Mouse (Mus musculus) midbrain, embryonic 15.5 days (tissue): ENCODE results near the gene Gata3. TPM values are rescaled to one million over a fixed set of nuclear protein-coding genes. Genes with fewer than 3 reads are reported as not detected.

Experiments used
- ATAC-seq: fragments of 200-750 bp; cut with Nextera tagmentation; replicated peaks from 2 replicates; pipeline ENCODE4 v1.8.0; 2017; ENCODE audit warnings: moderate TSS enrichment
- H3K27ac ChIP-seq: fragments of 300-500 bp; sonication (generic); 2 replicates; pipeline ENCODE4 v1.5.1; 2015; ENCODE audit warnings: mild to moderate bottlenecking, inconsistent platforms
- H3K27me3 ChIP-seq: fragments of 300-500 bp; sonication (generic); replicated peaks from 2 replicates; pipeline ENCODE4 v1.6.1; 2015; ENCODE audit warnings: inconsistent platforms
- H3K36me3 ChIP-seq: fragments of 300-500 bp; sonication (generic); replicated peaks from 2 replicates; pipeline ENCODE4 v1.6.1; 2015; ENCODE audit warnings: inconsistent platforms
- H3K4me1 ChIP-seq: fragments of 300-500 bp; sonication (generic); 2 replicates; pipeline ENCODE4 v1.6.1; 2015; ENCODE audit warnings: inconsistent platforms
- H3K4me2 ChIP-seq: fragments of 300-500 bp; sonication (generic); 2 replicates; pipeline ENCODE4 v1.6.1; 2015; ENCODE audit warnings: inconsistent platforms, mild to moderate bottlenecking, moderate library complexity
- H3K4me3 ChIP-seq: fragments of 300-500 bp; sonication (generic); 2 replicates; pipeline ENCODE4 v1.5.1; 2015; ENCODE audit warnings: mild to moderate bottlenecking, inconsistent platforms
- H3K9ac ChIP-seq: fragments of 300-500 bp; sonication (generic); 2 replicates; pipeline ENCODE4 v1.6.1; 2015; ENCODE audit warnings: mild to moderate bottlenecking, inconsistent platforms
- H3K9me3 ChIP-seq: fragments of 300-500 bp; sonication (generic); 2 replicates; pipeline ENCODE4 v1.6.1; 2016; ENCODE audit warnings: inconsistent platforms
- WGBS: fragments of 180-500 bp; shearing (Covaris S2); methylation state at CpG from one replicate; pipeline ENCODE4 v1.1.7; 2015; ENCODE audit warnings: mixed read lengths; 5-methylcytosine and 5-hydroxymethylcytosine counted together
- polyA plus RNA-seq: library from polyadenylated mRNA; unstranded; fragments of >200 nt; fragmentation: Nextera tagmentation; extraction: Ambion mirVana; gene quantifications from 2 replicates; pipeline ENCODE4 v1.2.1, GENCODE M21; 2015

The Gata3 gene
- polyA plus RNA-seq: 99.1 and 116 TPM in 2 replicates

GRCm38 (mm10) chr2:9889651-9890183 is at the start of gene Gata3:
Gene Gata3, minus strand, starts transcription at chr2:9890034.
- Histone ChIP-seq H3K36me3 (no peaks in the 10 kb centered on the region), H3K4me2 (peak within 1 kb of the TSS; percentile 67), H3K9ac (no peak within 1 kb of the TSS; the same call in 1 of the 2 replicates), H3K9me3 (no peaks in the 10 kb centered on the region), H3K27me3 (peaks cover 73% of the 10 kb centered on the region), H3K4me3 (peak within 1 kb of the TSS; percentile 32), H3K4me1 (no peaks in the 10 kb centered on the region; the same call in 1 of the 2 replicates), H3K27ac (peak within 1 kb of the TSS; percentile 14)
- WGBS: 1% methylated on average over 23 of the region's 23 CpGs
- ATAC-seq: no peak

- Histone ChIP-seq H3K9ac (no peak overlapping the region), H3K36me3 (no peaks in the 10 kb centered on the region), H3K27ac (no peak overlapping the region), H3K4me2 (no peak overlapping the region), H3K4me3 (no peak overlapping the region), H3K27me3 (no peaks in the 10 kb centered on the region), H3K9me3 (no peaks in the 10 kb centered on the region), H3K4me1 (no peaks in the 10 kb centered on the region)
- no peak for ATAC-seq
- 96% methylated on average over 4 of the region's 4 CpGs for WGBS
These were observed 49.4 kb upstream of the Gata3 start for GRCm38 (mm10) chr2:9939250-9939649.

- H3K9me3 ChIP-seq: no peaks in the 10 kb centered on the region
- no peak overlapping the region for H3K4me2 ChIP-seq
- ATAC-seq: no peak
- no peak overlapping the region for H3K9ac ChIP-seq
- H3K4me3 ChIP-seq: no peak overlapping the region
- H3K4me1 ChIP-seq: no peaks in the 10 kb centered on the region
- H3K27me3 ChIP-seq: no peaks in the 10 kb centered on the region
- H3K27ac ChIP-seq: no peak overlapping the region
- no peaks in the 10 kb centered on the region for H3K36me3 ChIP-seq
- 14% methylated on average over 1 of the region's 1 CpGs for WGBS
These were observed 46.1 kb upstream of the Gata3 start for GRCm38 (mm10) chr2:9935965-9936364.

GRCm38 (mm10) chr2:9926905-9927283 is 37.1 kb upstream of the Gata3 start:
- H3K27me3 ChIP-seq: no peaks in the 10 kb centered on the region
- H3K9me3 ChIP-seq: no peaks in the 10 kb centered on the region
- no peak overlapping the region for H3K9ac ChIP-seq
- peaks cover 5% of the 10 kb centered on the region for H3K4me1 ChIP-seq
- WGBS: 68% methylated on average over 4 of the region's 4 CpGs
- H3K4me2 ChIP-seq: no peak overlapping the region
- ATAC-seq: no peak
- H3K4me3 ChIP-seq: no peak overlapping the region
- H3K36me3 ChIP-seq: no peaks in the 10 kb centered on the region
- H3K27ac ChIP-seq: no peak overlapping the region

GRCm38 (mm10) chr2:9926194-9926904 is 36.5 kb upstream of the Gata3 start:
- Histone ChIP-seq H3K4me3 (no peak overlapping the region), H3K9me3 (no peaks in the 10 kb centered on the region), H3K36me3 (no peaks in the 10 kb centered on the region), H3K4me2 (no peak overlapping the region), H3K9ac (no peak overlapping the region), H3K27me3 (no peaks in the 10 kb centered on the region), H3K4me1 (peaks cover 5% of the 10 kb centered on the region), H3K27ac (no peak overlapping the region)
- WGBS: 43% methylated on average over 7 of the region's 7 CpGs
- ATAC-seq: no peak

GRCm38 (mm10) chr2:9918691-9919471 is 29.0 kb upstream of the Gata3 start:
- Histone ChIP-seq H3K27ac (no peak overlapping the region), H3K36me3 (0 out of 2 replicates have a peak, but pooled peaks cover 2% of the 10 kb centered on the region), H3K9me3 (no peaks in the 10 kb centered on the region), H3K4me1 (no peaks in the 10 kb centered on the region), H3K27me3 (no peaks in the 10 kb centered on the region), H3K4me3 (no peak overlapping the region), H3K9ac (no peak overlapping the region), H3K4me2 (no peak overlapping the region)
- no peak for ATAC-seq
- 93% methylated on average over 17 of the region's 17 CpGs for WGBS

GRCm38 (mm10) chr2:9917602-9918001 is 27.8 kb upstream of the Gata3 start:
- H3K9ac ChIP-seq: no peak overlapping the region
- 92% methylated on average over 9 of the region's 9 CpGs for WGBS
- ATAC-seq: no peak

GRCm38 (mm10) chr2:9905995-9906394 is 16.2 kb upstream of the Gata3 start:
- no peak for ATAC-seq
- no peak overlapping the region for H3K27ac ChIP-seq
- no peaks in the 10 kb centered on the region for H3K27me3 ChIP-seq
- WGBS: 12% methylated on average over 11 of the region's 11 CpGs
- H3K36me3 ChIP-seq: no peaks in the 10 kb centered on the region
- no peak overlapping the region for H3K4me3 ChIP-seq
- H3K4me1 ChIP-seq: no peaks in the 10 kb centered on the region
- H3K4me2 ChIP-seq: no peak overlapping the region
- H3K9me3 ChIP-seq: no peaks in the 10 kb centered on the region
- H3K9ac ChIP-seq: no peak overlapping the region

More at GRCm38 (mm10) chr2:9917602-9918001, 27.8 kb upstream of the Gata3 start:
- Histone ChIP-seq H3K27ac (no peak overlapping the region), H3K36me3 (0 out of 2 replicates have a peak, but pooled peaks cover 2% of the 10 kb centered on the region), H3K4me1 (no peaks in the 10 kb centered on the region), H3K27me3 (no peaks in the 10 kb centered on the region), H3K4me3 (no peak overlapping the region), H3K9me3 (no peaks in the 10 kb centered on the region), H3K4me2 (no peak overlapping the region)

- no peak for ATAC-seq
- WGBS: 74% methylated on average over 14 of the region's 14 CpGs
- Histone ChIP-seq H3K4me1 (no peaks in the 10 kb centered on the region), H3K9me3 (no peaks in the 10 kb centered on the region), H3K27ac (no peak overlapping the region), H3K27me3 (peaks cover 5% of the 10 kb centered on the region; the same call in 1 of the 2 replicates), H3K9ac (no peak overlapping the region), H3K36me3 (no peaks in the 10 kb centered on the region), H3K4me3 (no peak overlapping the region), H3K4me2 (no peak overlapping the region)
These were observed 14.2 kb upstream of the Gata3 start for GRCm38 (mm10) chr2:9903854-9904560.

GRCm38 (mm10) chr2:9897846-9898245 is 8.0 kb upstream of the Gata3 start:
- Histone ChIP-seq H3K36me3 (no peaks in the 10 kb centered on the region), H3K4me2 (no peak overlapping the region), H3K4me3 (no peak overlapping the region), H3K9ac (no peak overlapping the region), H3K27me3 (peaks cover 50% of the 10 kb centered on the region), H3K9me3 (no peaks in the 10 kb centered on the region), H3K27ac (no peak overlapping the region), H3K4me1 (peaks cover 25% of the 10 kb centered on the region)
- 3% methylated on average over 8 of the region's 8 CpGs for WGBS
- ATAC-seq: peak; percentile 68

GRCm38 (mm10) chr2:9896097-9896770 is 6.4 kb upstream of the Gata3 start:
- H3K27me3 ChIP-seq: peaks cover 56% of the 10 kb centered on the region
- no peaks in the 10 kb centered on the region for H3K9me3 ChIP-seq
- no peak overlapping the region for H3K9ac ChIP-seq
- peak overlapping the region; percentile 39 for H3K4me2 ChIP-seq
- peaks cover 25% of the 10 kb centered on the region for H3K4me1 ChIP-seq
- H3K36me3 ChIP-seq: no peaks in the 10 kb centered on the region
- 1% methylated on average over 22 of the region's 22 CpGs for WGBS
- H3K4me3 ChIP-seq: peak overlapping the region; percentile 10; the same call in 1 of the 2 replicates
- 0 out of 2 replicates have a peak overlapping the region, but pooled peaks have one; percentile 44 for H3K27ac ChIP-seq
- ATAC-seq: peak; percentile 48; the same call in 1 of the 2 replicates
